Mouse (Mus musculus): Measurements from ENCODE around the gene Muc3. TPM values are rescaled to one million over a fixed set of nuclear protein-coding genes. Genes with fewer than 3 reads are reported as not detected.
"Not testable (repeated sequence)": the region's sequence is repeated elsewhere in the genome, so short reads cannot be mapped to it uniquely, and the experiment has no call there.

Muc3 gene
- not detected in 2 replicates for polyA plus RNA-seq (2016; fragmentation: Nextera tagmentation; extraction: Ambion mirVana)

GRCm38 (mm10) chr5:137149272-137149882, at the start of gene Muc3:
TSS of gene Muc3 (minus strand) at chr5:137149322.
- H3K4me3 ChIP-seq; H3K4me1 ChIP-seq; ATAC-seq (ENCODE audit: low FRiP score, low read depth); H3K9ac ChIP-seq (replicated peaks); H3K27me3 ChIP-seq; H3K36me3 ChIP-seq; H3K4me2 ChIP-seq (replicated peaks); H3K27ac ChIP-seq (replicated peaks): not testable (repeated sequence)
- H3K9me3 ChIP-seq = peaks cover 20% of the 10 kb centered on the region

- no peak overlapping the region for H3K4me2 ChIP-seq (replicated peaks)
- H3K4me3 ChIP-seq = no peak overlapping the region
- H3K27ac ChIP-seq (replicated peaks) = no peak overlapping the region
- ATAC-seq (ENCODE audit: low FRiP score, low read depth) = no peak
- WGBS = 84% methylated on average over 8 of the region's 8 CpGs
- H3K27me3 ChIP-seq = peaks cover 5% of the 10 kb centered on the region; the same call in 1 of the 2 replicates
- H3K4me1 ChIP-seq = no peaks in the 10 kb centered on the region
- H3K9ac ChIP-seq (replicated peaks) = no peak overlapping the region
- H3K36me3 ChIP-seq = no peaks in the 10 kb centered on the region
- no peaks in the 10 kb centered on the region for H3K9me3 ChIP-seq
Measured at GRCm38 (mm10) chr5:137194488-137195120, 45.5 kb upstream of the Muc3 start.

- 79% methylated on average over 8 of the region's 8 CpGs for WGBS
- no peak for ATAC-seq (ENCODE audit: low FRiP score, low read depth)
- Histone ChIP-seq H3K9me3 (no peaks in the 10 kb centered on the region), H3K4me2 (replicated peaks) (no peak overlapping the region), H3K4me1 (no peaks in the 10 kb centered on the region), H3K36me3 (no peaks in the 10 kb centered on the region), H3K27me3 (peaks cover 6% of the 10 kb centered on the region; the same call in 1 of the 2 replicates), H3K9ac (replicated peaks) (no peak overlapping the region), H3K27ac (replicated peaks) (no peak overlapping the region), H3K4me3 (no peak overlapping the region)
Measured at GRCm38 (mm10) chr5:137193279-137193952, 44.3 kb upstream of the Muc3 start.

GRCm38 (mm10) chr5:137189326-137189725, 40.2 kb upstream of the Muc3 start:
- Histone ChIP-seq H3K9ac (replicated peaks) (peak overlapping the region; percentile 64), H3K4me1 (no peaks in the 10 kb centered on the region), H3K27me3 (peaks cover 11% of the 10 kb centered on the region), H3K36me3 (no peaks in the 10 kb centered on the region), H3K9me3 (no peaks in the 10 kb centered on the region), H3K4me2 (replicated peaks) (peak overlapping the region; percentile 71), H3K27ac (replicated peaks) (no peak overlapping the region), H3K4me3 (peak overlapping the region; percentile 54)
- 3% methylated on average over 34 of the region's 34 CpGs for WGBS
- no peak for ATAC-seq (ENCODE audit: low FRiP score, low read depth)

GRCm38 (mm10) chr5:137185362-137185761, 36.2 kb upstream of the Muc3 start:
- WGBS = 89% methylated on average over 8 of the region's 8 CpGs
- no peaks in the 10 kb centered on the region for H3K9me3 ChIP-seq

GRCm38 (mm10) chr5:137179646-137180374, 30.7 kb upstream of the Muc3 start:
- 81% methylated on average over 8 of the region's 8 CpGs for WGBS
- no peak for ATAC-seq (ENCODE audit: low FRiP score, low read depth)
- Histone ChIP-seq H3K4me3 (no peak overlapping the region), H3K9ac (replicated peaks) (no peak overlapping the region), H3K27ac (replicated peaks) (no peak overlapping the region), H3K4me1 (no peaks in the 10 kb centered on the region), H3K36me3 (no peaks in the 10 kb centered on the region), H3K27me3 (0 out of 2 replicates have a peak, but pooled peaks cover 3% of the 10 kb centered on the region), H3K9me3 (no peaks in the 10 kb centered on the region), H3K4me2 (replicated peaks) (no peak overlapping the region)

More at GRCm38 (mm10) chr5:137185362-137185761, 36.2 kb upstream of the Muc3 start:
- H3K27me3 ChIP-seq = peaks cover 11% of the 10 kb centered on the region
- H3K36me3 ChIP-seq = no peaks in the 10 kb centered on the region
- H3K9ac ChIP-seq (replicated peaks) = no peak overlapping the region
- ATAC-seq (ENCODE audit: low FRiP score, low read depth) = no peak
- no peak overlapping the region for H3K27ac ChIP-seq (replicated peaks)
- no peak overlapping the region for H3K4me3 ChIP-seq
- H3K4me2 ChIP-seq (replicated peaks) = no peak overlapping the region
- H3K4me1 ChIP-seq = no peaks in the 10 kb centered on the region

- H3K9ac ChIP-seq (replicated peaks) = no peak overlapping the region
- no peaks in the 10 kb centered on the region for H3K27me3 ChIP-seq
- H3K4me2 ChIP-seq (replicated peaks) = no peak overlapping the region
Measured at GRCm38 (mm10) chr5:137173967-137174366, 24.8 kb upstream of the Muc3 start.

GRCm38 (mm10) chr5:137172591-137172990, 23.5 kb upstream of the Muc3 start:
- Histone ChIP-seq H3K27me3 (no peaks in the 10 kb centered on the region), H3K9ac (replicated peaks) (no peak overlapping the region), H3K36me3 (no peaks in the 10 kb centered on the region), H3K27ac (replicated peaks) (no peak overlapping the region), H3K9me3 (no peaks in the 10 kb centered on the region), H3K4me2 (replicated peaks) (no peak overlapping the region), H3K4me3 (no peak overlapping the region), H3K4me1 (no peaks in the 10 kb centered on the region)
- WGBS = 0% methylated on average over 1 of the region's 1 CpGs
- no peak for ATAC-seq (ENCODE audit: low FRiP score, low read depth)

More at GRCm38 (mm10) chr5:137173967-137174366, 24.8 kb upstream of the Muc3 start:
- no peak for ATAC-seq (ENCODE audit: low FRiP score, low read depth)
- H3K9me3 ChIP-seq = no peaks in the 10 kb centered on the region
- 87% methylated on average over 6 of the region's 6 CpGs for WGBS
- H3K27ac ChIP-seq (replicated peaks) = no peak overlapping the region
- H3K4me3 ChIP-seq = no peak overlapping the region
- no peaks in the 10 kb centered on the region for H3K36me3 ChIP-seq
- no peaks in the 10 kb centered on the region for H3K4me1 ChIP-seq

GRCm38 (mm10) chr5:137171478-137171877, 22.4 kb upstream of the Muc3 start:
- H3K4me1 ChIP-seq = no peaks in the 10 kb centered on the region
- H3K36me3 ChIP-seq = no peaks in the 10 kb centered on the region
- no peaks in the 10 kb centered on the region for H3K27me3 ChIP-seq
- 77% methylated on average over 7 of the region's 7 CpGs for WGBS
- no peak overlapping the region for H3K27ac ChIP-seq (replicated peaks)
- no peak overlapping the region for H3K9ac ChIP-seq (replicated peaks)
- no peaks in the 10 kb centered on the region for H3K9me3 ChIP-seq
- no peak overlapping the region for H3K4me3 ChIP-seq
- no peak for ATAC-seq (ENCODE audit: low FRiP score, low read depth)
- H3K4me2 ChIP-seq (replicated peaks) = no peak overlapping the region

- Histone ChIP-seq H3K4me1 (no peaks in the 10 kb centered on the region), H3K9me3 (no peaks in the 10 kb centered on the region), H3K27me3 (no peaks in the 10 kb centered on the region), H3K9ac (replicated peaks) (no peak overlapping the region), H3K4me2 (replicated peaks) (no peak overlapping the region), H3K36me3 (no peaks in the 10 kb centered on the region), H3K4me3 (no peak overlapping the region), H3K27ac (replicated peaks) (no peak overlapping the region)
- no peak for ATAC-seq (ENCODE audit: low FRiP score, low read depth)
- 80% methylated on average over 9 of the region's 9 CpGs for WGBS
Measured at GRCm38 (mm10) chr5:137170836-137171380, 21.8 kb upstream of the Muc3 start.

GRCm38 (mm10) chr5:137167539-137167938, 18.4 kb upstream of the Muc3 start:
- Histone ChIP-seq H3K9me3 (no peaks in the 10 kb centered on the region), H3K27me3 (no peaks in the 10 kb centered on the region), H3K27ac (replicated peaks) (no peak overlapping the region), H3K4me2 (replicated peaks) (no peak overlapping the region), H3K36me3 (no peaks in the 10 kb centered on the region), H3K4me3 (no peak overlapping the region), H3K9ac (replicated peaks) (no peak overlapping the region), H3K4me1 (no peaks in the 10 kb centered on the region)
- no peak for ATAC-seq (ENCODE audit: low FRiP score, low read depth)
- WGBS = 74% methylated on average over 6 of the region's 6 CpGs
